Mouse (Mus musculus): ENCODE measurements around the gene Crnkl1.

Gene Crnkl1

DNA sequence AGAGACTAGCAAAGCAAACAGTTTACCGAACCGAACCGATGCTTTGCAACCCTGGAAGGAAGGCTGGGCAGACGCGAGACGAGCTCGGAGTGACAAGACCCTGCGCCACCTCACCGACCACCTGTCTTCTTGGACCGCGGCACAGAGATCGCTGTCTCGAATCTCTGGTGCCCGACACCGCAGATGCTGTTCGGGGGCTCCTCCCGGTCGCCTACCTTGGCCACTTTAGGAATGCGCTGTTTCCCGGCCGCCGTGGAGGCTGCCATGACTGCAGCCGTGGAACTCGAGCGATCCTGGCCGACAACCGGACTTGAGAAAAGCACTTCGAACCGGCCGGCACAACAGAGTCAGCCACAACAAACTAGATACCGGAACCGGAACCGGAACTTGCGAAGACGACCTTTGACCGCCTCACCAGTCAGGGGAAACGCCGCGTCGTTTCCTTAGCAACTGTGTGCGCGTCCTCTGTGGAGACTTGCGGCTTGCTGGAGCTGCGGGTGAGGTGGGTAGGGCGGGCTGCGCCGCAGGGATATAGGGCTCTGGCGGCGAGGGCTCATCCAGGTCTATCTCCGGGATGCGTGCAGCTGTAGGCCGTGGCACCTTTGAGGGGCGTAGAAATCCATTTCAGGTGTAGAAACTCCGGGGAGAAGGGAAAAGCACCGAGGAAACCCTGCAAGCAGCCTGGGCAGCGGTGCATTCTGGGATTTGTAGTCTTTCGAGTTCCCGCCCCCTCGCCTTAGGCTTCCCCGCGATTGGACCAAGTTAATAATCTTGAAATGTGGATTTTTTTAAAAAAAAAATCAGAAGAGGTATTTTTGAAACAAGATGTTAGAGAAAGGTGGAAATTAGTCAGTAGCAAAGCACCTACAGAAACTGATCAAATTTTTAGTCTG lies at the start of gene Crnkl1, which contains the start of gene Cfap61:
Gene Crnkl1 (minus strand): TSS at position 676 of the 893 bp plus-strand sequence.
Gene Cfap61 (plus strand): TSS at position 446 of the 893 bp plus-strand sequence.
- DNase-seq (ENCODE audit: low read depth in 2 of 2, low spot score in 2 of 2): peak; percentile 86 to 92

DNA sequence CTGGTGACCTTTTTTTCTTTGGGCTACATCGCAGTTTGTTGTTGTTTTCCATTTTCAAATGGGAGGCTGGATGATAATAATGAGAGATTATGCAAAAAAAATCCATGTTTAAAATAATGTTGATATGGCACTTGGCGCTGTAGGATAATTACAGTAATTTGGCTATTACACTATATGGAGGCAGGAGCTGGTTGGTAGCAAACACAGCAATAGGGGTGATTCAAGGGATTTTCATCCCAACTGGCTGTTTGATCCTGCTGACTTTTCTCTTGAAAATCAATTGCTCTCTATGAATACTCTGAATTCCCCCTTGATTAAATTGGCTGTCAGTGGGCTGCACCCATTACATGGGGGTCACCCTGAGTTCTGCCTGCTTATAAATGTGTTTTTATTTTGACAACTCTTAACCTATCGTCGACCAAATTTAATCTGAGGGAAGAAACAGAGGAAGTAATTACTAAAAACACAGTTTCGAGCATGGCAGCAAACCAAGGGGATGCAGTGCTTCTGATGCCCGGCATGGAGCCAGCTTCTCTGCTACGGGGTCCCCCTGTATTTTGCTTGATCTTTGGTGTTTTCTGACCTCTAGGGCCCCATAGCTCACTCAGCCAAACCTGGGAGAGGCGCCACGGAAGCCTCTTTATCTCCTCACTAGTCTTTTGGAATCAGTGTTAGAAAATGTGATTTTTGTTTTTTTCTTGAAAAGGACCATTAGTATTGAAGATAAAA lies 47.7 kb upstream of the Crnkl1 start:
- no peak for DNase-seq (ENCODE audit: low read depth in 2 of 2, low spot score in 2 of 2)

DNA sequence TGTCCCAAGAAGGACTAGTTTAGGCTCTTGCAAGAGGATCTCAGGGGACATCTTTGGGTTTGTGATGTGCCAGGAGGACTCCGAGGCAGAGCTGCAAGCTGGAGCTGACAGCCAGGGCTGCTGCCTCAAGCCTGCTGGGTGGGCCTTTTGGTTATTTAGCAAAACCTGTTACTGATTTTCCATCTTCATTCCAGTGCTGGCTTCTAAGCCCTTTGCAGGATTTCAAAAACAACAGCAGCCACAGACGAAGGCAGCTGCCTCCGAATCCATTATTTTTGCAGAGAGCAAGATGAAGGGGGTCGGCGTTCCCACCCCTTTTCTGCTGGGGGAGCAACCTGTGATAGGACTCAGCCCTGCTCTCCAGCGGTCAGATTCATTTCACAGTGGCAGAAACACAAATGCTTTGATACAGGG lies 46.9 kb upstream of the Crnkl1 start:
- no peak for DNase-seq (ENCODE audit: low read depth in 2 of 2, low spot score in 2 of 2)

DNA sequence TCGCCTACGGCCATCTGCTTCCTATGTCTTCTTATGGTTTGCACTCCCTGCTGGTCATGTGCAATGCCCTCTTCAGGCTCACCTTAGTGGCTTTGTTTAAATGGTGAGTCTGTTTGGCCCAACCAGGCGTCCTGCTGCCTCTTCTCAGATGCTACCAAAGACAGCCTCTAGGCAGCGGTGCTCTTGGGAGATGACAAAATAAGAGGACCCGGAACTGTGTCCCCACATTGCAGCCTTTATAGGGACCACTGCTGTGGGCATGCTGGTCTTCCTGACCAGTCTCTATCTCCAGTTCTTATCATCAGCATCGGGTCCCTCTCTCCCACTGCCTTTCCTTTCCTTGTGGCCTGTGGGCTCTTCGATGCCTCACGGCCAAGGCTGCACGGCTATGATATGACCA lies 46.1 kb upstream of the Crnkl1 start:
- DNase-seq (ENCODE audit: low read depth in 2 of 2, low spot score in 2 of 2): no peak

DNA sequence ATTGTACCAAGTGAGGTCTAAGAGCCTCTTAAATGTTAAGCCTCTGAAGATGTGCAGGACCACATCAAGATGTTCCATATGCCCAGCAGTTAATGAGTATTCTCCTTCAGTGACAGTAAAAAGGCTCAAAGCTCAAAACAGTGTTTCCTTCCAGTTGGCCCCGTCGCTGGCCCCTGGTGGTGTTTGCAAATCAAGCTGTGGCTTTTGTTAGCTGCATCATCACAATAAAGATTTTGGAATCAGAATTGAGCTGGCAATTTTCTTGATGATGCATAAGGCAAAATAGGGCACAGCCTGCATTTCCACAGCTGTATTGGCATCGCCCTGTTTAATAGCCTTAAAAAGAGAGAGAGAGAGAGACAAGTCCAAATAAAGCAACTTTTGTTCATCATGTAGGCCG lies 44.8 kb upstream of the Crnkl1 start:
- DNase-seq (ENCODE audit: low read depth in 2 of 2, low spot score in 2 of 2): no peak

DNA sequence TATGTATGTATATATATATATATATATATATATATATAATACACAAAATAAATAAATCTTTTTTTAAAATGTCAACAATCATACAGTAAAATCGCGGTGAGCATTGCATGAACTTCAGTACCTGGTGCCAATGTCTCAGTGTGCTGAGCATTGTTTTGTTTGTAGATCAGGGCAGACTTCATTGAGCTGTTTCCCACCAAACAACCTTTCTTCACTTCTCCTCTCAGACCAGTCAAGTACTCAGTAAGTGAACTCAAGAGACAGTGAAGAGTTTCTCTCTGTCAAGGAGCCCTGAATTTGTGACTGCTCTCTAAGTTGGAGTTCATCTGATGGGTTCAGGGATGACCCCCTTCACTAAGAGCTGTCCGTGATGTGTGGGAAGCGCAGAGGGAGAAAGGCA lies 37.8 kb upstream of the Crnkl1 start:
- DNase-seq (ENCODE audit: low read depth in 2 of 2, low spot score in 2 of 2): no peak

DNA sequence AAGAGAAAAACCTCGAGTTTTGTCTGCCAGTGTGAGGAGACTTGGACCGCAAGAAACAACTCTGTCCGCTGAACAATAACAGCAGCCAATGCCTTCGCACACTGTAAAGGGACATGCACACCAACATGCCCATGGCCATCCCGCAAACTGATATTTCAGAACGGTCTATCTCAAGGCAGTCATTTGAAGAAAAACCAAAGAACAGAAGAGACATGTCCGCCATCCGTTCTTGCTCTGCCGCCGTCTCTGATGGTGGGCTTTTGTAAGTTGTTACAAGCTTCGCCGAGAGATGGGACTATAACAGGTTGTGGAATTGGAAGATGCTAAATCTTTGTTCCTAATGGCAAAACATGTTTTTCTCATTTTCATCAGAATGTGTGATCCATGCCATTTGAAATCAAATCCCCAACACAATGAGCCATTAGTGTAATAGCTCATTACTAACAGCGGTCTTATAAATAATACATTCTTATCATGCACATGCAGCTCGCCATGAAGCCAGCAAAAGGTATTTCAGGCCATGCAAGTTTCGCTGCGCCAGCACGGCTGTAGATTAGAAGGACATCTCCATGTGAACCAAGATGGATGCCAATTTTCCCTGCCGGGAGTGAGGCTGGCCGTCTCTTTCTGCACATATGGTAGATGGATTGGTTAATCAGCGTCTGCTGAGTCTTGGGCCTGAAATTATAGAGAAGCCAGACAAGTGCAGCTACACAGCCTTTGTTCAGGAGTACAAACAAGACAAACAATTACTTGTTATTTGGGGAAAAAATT lies 36.6 kb upstream of the Crnkl1 start:
- no peak for DNase-seq (ENCODE audit: low read depth in 2 of 2, low spot score in 2 of 2)

DNA sequence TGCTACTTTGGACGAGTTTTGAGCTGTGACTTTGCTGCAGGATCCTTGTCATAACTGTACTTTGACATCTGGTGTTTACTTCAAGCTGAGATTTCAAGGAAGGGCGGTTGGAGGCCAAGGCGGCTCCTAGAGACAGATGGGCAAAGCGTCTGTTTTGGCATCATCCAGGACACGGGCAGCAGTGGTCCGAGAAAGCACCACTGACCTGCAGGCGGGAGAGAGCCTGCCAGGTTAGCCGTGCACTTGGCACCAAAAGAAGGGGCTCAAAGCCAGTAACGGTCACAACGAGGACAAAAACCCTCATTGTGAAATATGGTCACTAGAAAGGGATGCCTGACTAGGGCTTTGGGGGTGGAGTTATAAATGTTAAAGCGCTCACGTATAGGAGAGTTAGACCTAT lies 35.9 kb upstream of the Crnkl1 start:
- DNase-seq (ENCODE audit: low read depth in 2 of 2, low spot score in 2 of 2): no peak

DNA sequence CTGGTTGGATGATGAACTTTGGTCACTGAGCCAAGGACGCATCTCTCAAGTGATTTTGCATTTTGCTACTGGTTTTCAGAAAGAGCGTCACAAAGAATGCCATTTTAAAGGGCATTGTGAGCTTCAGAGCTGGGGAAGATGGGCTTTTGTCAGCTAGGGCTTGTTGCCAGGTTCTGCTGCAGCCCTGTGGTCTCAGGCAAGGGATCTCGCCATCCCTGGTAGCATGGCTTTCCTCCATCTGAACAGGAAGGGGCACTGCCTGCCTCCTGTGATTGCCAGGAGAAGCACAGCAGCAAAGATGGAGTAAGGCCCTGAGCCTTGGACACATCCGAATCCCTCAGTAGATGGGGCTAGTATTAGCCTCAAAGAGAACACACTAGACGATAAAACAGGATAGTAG lies 27.0 kb upstream of the Crnkl1 start:
- DNase-seq (ENCODE audit: low read depth in 2 of 2, low spot score in 2 of 2): no peak

DNA sequence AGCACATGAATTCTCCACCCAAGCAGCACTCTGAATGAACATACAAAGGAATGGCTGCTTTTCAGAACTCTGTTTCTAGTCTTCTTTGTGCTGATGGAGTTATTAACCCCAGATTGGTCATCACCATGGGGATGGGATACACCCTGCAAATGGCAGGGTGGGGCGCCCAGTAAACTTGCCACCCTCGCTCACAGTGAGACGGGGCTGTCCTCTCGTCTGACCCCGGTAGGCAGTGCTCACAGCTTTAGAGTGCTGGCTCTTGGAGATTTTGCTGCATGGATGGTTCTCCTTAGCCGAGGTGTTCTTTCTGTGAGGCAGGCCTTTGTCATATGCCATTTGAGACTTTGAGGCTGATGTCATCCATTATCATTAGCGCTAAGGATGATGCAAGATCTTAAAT lies 23.7 kb upstream of the Crnkl1 start:
- no peak for DNase-seq (ENCODE audit: low read depth in 2 of 2, low spot score in 2 of 2)

DNA sequence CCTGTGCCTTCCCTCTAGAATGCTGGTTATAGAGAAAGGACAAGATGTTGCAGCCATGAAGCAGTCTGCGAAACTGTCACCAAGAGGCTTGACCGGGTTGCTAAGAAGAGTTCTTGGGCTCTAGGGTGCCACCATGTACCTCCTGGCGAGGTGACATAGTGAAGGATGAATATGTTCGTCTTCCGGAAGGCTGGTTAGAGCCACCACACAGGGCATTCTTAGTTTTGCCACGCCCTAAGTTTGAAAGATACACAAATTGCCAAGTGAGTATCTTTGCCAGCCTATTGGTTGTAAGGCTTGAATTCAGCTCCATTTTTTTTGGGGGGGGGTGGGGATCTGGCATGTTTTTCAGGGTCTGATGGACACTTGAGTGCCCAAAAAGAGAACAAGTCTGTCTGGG lies 23.3 kb upstream of the Crnkl1 start:
- no peak for DNase-seq (ENCODE audit: low read depth in 2 of 2, low spot score in 2 of 2)

DNA sequence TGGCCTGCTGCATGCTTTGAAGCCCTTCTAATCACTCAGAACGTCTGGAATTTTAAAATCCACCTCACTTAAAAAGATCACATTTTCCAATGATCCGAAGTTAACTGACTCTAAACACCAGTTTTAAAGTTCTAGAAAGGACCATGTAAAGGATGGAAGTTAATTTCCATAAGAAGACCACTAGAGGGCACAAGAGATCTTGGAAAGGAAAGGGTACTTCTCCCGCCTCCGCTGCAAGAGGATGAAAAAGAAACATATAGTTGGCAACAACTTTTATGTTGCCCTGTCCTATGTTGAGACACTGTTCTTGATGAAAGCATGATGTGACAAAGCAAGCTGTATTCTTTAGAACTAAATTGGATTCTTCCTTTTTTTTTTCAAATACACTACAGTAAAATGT lies 22.6 kb upstream of the Crnkl1 start:
- DNase-seq (ENCODE audit: low read depth in 2 of 2, low spot score in 2 of 2): peak in 1 of 2 experiments; percentile 15

DNA sequence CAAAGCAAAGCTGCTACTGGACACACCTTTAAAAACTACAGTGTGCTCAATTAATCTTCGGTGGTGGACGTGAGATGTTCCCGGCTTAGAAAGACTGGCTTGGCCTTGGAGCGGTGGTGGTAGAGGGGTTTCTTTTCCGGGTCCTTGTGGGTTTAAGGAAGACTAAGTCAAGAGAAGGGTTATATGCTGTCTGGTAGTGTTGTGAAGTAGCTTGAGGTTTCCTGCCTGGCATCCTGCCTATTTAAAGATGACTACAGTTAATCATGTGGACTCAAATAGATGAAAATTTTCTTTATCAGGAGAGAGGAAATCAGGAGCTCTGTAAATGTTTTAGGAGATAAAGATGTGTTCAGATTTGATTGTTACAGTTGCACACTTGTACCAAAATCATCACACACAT lies 21.5 kb upstream of the Crnkl1 start:
- no peak for DNase-seq (ENCODE audit: low read depth in 2 of 2, low spot score in 2 of 2)

DNA sequence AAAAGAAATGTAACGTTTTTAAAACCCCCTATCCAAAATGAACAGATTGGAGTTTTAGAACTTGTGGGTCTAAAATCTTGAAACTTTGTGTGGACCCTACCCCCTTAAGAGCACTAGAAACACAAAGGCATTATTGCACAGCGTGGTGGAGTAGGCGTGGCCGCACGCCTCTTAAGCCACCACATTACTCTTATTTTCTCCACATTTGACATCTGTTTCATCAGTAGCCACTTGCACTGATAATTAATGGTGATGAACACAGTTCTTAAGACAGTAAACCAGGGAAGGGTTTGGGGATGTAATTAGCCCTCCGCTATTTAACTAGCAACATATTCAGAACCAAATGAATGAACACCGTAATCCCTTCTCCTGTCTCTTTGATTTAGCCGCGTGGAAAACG lies 21.0 kb upstream of the Crnkl1 start:
- no peak for DNase-seq (ENCODE audit: low read depth in 2 of 2, low spot score in 2 of 2)

DNA sequence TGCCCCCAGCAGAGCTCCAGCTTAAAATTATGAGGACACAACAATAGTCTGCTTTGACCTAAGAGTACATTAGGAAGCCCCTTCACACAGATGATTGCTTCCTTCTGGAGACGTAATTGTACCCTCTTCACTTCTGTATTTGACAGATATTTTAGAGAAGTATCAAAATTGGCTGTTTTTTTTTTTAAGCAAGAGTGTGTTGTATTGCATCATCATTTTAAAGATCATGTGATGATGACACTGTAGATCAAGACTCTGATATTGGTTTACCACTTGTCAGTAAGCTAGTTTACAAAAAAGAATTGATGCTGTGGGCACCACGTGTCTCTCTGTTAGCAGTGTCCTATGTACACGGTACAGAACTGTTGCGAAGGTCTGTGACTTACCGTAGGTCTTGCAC lies 17.9 kb upstream of the Crnkl1 start:
- DNase-seq (ENCODE audit: low read depth in 2 of 2, low spot score in 2 of 2): no peak

DNA sequence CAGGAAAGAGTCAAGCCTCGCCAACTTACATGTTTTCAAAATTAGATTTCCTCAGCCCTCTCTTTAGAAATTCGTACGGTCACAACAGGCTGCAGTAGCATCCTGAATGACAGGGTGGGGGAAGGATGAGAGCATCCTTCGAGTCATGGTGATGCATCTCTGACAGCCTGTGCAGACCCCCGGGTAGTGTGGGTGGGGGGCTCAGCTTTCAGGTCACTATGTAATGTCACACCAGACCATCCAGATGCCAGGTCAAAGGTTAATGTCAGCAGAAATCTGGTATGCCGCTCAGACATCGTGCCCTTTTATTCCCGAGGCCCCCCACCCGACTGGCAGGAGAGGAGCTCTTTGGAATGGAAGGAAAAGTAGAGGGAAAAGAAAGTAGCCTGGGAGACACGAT lies 15.4 kb upstream of the Crnkl1 start:
- DNase-seq (ENCODE audit: low read depth in 2 of 2, low spot score in 2 of 2): no peak

DNA sequence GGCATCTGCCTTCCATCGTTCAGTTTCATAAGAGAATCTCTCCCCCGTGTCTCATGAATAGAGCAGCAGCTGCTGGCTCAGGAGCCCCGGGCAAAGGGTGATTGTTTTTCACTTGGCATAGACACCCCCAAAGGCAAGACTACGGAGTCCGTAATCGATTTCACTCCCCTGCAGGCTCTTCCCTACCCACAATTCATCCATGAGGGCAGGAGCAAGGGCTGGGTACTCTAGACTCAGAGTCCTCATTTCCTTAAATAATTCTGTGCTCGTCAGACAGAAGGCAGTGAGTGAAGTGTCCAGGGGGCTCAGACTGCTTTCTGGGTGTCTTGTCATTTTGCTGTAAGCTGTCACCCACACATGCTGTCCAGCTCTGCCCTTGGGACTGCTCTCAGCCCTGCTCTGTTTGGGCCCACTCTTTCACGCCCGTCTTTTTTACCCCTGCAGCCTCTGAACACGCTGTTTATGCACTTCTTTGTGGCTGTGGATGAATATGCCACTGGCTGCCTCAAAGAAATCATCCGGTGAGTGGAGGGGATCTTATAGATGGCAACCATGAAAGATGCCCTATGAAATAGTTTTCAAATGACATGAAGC lies 14.8 kb upstream of the Crnkl1 start:
- no peak for DNase-seq (ENCODE audit: low read depth in 2 of 2, low spot score in 2 of 2)

DNA sequence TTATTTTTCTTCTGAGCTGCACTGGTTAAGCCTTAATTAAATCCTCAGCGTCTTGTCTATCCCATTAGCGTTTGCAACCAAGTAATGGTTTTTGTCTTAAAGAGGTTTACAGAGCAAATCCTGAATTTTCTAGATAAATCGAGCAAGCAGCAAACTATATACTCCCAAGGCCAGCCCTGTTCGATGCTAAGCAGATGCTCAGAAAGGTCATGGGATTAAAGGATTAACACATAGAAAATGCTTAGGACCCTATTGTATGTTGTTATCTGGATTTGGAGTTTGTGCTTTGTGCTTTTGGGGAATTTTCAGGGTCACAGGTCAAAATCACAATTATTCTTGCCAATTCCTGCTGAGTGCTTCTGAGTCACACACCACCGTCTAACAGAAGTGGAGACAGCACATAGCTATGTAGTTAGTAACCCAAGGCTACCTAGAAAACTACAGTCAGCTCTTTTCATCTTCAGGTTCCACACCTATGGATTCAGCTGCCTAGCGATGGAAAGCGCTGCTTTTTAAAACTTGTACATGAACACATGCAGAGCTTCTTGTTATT lies 13.7 kb upstream of the Crnkl1 start:
- DNase-seq (ENCODE audit: low read depth in 2 of 2, low spot score in 2 of 2): no peak

DNA sequence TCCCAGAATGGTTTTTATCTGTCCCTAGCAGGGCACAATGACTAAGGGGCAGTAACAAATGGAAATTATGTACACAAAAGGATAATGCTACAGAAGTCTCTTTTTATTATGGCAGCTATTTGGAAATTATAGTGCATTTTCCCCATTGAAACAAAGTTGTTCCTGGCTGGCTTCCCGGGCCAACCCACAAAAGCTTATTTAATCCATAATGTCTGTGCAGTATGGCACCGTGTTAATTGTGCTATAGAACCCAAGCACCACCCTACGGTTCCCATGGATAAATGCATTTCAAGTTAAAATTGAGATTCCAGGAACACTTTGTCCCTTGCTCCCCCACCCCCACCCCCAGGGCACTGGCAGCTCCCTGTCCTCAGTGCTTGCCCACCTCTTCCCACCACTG lies 9.5 kb upstream of the Crnkl1 start:
- no peak for DNase-seq (ENCODE audit: low read depth in 2 of 2, low spot score in 2 of 2)

DNA sequence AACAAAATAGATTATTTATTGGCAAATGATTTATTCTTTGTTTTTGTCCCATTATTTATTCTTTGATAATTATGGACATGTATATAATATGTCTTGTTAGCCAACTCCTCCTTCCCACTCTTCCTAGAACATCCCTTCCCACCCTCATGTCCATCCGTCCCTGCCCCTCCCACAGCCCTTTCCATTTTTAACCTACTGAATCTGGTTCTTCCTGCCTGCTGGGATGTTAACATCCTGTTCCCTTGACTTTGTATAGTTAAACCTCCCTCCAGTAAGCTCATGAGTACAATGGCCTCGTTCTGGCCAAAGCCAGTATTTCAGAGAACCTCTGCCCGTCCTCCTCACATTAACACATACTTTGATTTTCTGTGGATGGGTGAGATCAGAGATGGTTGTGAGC lies 6.6 kb upstream of the Crnkl1 start:
- no peak for DNase-seq (ENCODE audit: low read depth in 2 of 2, low spot score in 2 of 2)

DNA sequence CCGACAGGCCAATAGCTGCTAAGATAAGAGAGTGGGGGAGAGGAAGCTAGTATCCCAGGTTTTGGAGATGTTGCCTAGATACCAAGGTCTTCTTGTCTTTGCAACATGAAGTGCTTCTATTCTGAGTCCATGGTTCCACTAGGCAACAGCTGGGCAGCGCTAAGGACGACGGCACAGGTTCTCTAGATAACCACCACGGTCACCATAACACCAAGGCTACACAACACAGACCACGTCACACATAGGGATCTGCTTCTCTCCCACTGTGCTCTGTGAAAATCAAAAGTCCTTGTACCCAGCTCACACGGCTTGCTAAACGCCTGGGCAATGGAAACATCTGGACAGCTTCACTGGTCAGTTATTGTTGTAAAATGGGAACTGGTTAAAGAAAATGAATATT lies 2.2 kb upstream of the Crnkl1 start:
- DNase-seq (ENCODE audit: low read depth in 2 of 2, low spot score in 2 of 2): no peak
